Mouse (Mus musculus): ENCODE measurements around the gene Ago3.

- TF ChIP-seq CTCF (conservative IDR thresholded peaks at IDR 0.05 in 1 of 2, IDR thresholded peaks at IDR 0.05 in 1 of 2; ENCODE audit: low read depth in 2 of 2, low read length in 2 of 2), result no peak
- no peak for TF ChIP-seq MAZ (IDR thresholded peaks at IDR 0.05; ENCODE audit: low read depth, low read length)
- TF ChIP-seq MAX (IDR thresholded peaks at IDR 0.05; ENCODE audit: low read length), result no peak
- TF ChIP-seq CHD1 (IDR thresholded peaks at IDR 0.05; ENCODE audit: low read depth, low read length), result no peak
- no peak for TF ChIP-seq PAX5 (IDR thresholded peaks at IDR 0.05; ENCODE audit: low read length)
- no peak for TF ChIP-seq USF2 (conservative IDR thresholded peaks at IDR 0.05; ENCODE audit: low read depth, low read length)
Observed at GRCm38 (mm10) chr4:126321854-126322511, 107.4 kb downstream of the Ago3 start.

Data from CH12.LX (cell line).